Mouse (Mus musculus): ENCODE measurements at regions not wholly inside any gene's neighbourhood (a gene's known extent, or its start where the extent isn't known, plus 50 kb on each side); places are given as distances from the start of the nearest gene placed in this dataset.

- no peak for DNase-seq
Measured at GRCm38 (mm10) chr15:56604266-56604665, 873.2 kb downstream of the Slc22a22 start.

- no peak for DNase-seq
Measured at GRCm38 (mm10) chr15:56592656-56593055, 884.8 kb downstream of the Slc22a22 start.

DNA sequence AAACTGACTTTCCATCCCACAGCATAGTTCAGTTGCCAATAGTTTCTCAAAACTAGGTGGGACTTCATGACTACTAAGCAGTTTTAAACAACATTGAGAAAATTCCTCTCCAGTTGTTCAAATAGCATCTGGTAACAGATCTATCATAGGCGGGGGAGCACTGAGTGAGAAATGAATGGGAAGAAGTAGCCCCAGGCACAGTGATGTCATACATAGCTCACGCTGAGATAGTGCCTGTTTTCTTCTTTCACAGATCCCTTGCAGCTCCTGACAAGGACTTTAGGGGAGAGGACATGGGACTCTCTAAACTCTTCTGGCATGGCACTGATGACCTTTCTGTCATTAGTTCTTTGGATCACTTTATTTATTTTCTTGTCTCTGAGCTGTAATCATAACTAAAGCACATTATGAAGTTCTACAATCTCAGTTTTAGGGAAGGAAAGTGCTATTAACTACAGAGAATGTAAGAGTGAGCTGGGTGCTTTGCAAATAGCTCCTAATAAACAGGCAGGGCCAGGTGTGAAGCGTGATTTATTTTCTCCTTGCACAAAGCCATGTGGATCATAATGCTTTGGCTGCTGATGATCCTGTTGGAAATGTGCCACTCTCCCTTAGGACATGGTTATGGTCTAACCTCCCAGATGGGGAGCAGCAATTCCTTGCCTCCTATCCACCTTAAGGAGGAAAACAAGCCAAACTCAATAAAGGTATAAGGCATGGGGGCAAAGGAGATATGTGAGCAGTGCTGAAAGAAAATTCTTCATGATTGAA, 896.5 kb downstream of the Slc22a22 start:
- DNase-seq, result no peak

DNA sequence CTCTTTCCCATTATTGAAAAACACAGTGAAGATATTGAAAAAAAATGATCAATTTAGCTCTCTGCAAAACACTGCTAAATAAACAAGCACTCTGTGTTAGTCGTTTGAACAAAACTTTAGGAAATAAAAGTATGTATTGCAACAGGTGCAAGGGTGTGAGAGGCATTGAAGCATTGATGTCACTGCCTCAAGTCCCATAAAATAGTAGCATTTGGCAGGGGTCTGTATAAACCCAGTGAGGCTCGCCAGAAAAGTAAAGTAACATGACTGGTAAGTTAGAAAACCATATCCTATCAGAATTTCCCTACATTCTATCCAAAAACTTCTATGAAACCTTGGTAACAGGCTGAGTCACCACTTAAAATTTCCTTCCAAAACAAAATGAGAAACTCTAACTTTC, 914.2 kb downstream of the Slc22a22 start:
- no peak for DNase-seq

DNA sequence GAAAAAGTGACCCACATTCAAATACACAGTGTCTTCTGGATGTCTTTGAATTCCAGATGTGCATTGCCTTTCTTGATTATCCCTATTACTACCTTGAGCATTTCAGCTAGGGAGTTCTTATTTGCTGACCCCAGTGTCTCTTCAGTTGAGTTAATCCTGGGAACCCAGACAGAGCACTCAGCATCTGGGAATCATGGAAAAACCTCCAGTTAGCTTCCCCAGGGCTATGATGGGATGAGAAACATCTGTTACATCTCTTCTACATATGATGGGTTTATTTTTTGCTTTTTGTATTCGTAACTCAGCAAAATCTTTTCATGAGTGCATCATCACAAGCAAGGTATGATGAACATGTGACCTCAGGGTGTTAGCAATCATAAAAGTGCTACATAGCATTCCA, 914.6 kb downstream of the Slc22a22 start:
- no peak for DNase-seq

DNA sequence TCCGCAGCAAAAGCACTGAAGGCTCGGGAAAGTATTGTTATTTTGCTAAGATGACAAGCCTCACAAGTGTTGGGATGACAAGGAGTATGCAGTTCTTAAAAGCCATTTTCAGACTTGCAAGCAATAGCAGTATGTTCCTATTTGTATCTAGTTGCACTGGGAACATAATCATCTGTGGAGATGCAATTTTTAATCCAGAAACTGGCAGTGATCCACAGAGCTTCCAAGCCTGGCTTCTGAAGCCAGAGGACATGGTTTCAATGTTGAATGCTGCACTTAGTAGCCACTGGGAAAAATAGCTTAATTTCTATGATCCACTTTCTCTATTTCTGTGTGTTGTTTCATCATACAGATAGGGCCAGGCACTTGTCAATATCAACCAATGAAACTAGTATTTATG, 915.3 kb downstream of the Slc22a22 start:
- DNase-seq, result no peak

- DNase-seq, result no peak
Measured at GRCm38 (mm10) chr15:56554386-56554785, 923.0 kb downstream of the Slc22a22 start.

GRCm38 (mm10) chr15:56553851-56554250, 923.6 kb downstream of the Slc22a22 start:
- no peak for DNase-seq

DNA sequence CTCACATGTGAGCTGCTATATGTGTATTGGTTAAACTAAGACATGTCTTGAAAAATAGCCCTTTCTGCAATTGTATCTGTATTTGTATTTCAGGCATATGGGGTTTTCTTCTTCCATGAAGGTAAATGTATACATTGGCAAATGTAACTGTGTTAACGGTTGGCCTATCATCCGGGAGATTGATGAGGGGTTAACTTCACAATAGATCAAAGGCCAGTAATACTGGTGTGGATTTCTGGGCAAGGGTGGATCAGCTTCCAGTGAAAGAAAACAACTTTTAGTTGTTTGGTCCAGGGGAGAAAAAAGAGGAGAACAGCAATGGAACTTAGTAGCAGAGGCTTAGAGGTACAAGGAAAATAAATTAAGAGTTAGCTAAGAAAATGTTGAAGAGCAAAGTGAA, 945.9 kb downstream of the Slc22a22 start:
- DNase-seq, result no peak

DNA sequence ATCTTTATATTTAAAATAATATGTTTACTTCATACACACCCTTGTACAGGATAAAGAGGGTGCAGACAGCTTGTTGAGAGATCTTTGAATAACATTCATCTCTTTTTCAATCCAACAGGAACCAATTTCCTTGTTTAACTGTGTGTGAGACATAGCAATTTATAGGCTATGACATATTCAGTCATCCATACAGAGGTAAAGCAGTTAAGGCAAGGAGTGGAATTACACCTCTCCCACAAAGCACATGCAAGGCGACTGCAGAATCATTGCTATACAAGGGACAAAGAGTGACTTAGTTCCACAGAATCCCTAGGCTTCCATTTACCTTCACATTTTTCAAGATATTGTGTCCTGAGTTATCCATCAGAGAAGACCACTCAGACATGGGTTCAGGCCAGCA, 959.0 kb downstream of the Slc22a22 start:
- DNase-seq, result no peak

GRCm38 (mm10) chr15:56516095-56516494, 961.3 kb downstream of the Slc22a22 start:
- no peak for DNase-seq

- DNase-seq, result no peak
Measured at GRCm38 (mm10) chr15:56498774-56499173, 978.7 kb downstream of the Slc22a22 start.

GRCm38 (mm10) chr15:56497757-56498156, 979.7 kb downstream of the Slc22a22 start:
- no peak for DNase-seq

GRCm38 (mm10) chr15:56496355-56496754, 981.1 kb downstream of the Slc22a22 start:
- no peak for DNase-seq

GRCm38 (mm10) chr15:56485931-56486330, 991.5 kb downstream of the Slc22a22 start:
- no peak for DNase-seq

GRCm38 (mm10) chr15:56484693-56485092, 992.7 kb downstream of the Slc22a22 start:
- DNase-seq, result no peak

DNA sequence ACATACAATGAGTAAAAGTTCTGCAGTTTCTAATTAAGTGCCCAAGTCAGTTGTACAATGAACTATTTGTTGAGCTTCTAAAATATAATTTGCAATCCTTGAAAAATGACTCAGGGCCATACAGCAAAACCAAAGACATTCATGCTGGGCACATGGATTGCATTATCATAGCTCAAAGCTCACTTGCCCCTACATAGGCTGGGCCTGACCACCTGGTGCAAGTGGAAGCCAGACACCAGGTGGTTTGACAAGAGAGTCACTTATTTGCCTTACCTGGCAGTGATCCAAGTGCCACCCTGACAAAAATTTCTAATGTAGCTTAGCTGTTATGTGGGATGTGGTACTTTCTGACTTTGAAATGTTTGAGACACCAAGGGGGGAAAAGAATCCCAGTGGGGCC, 997.7 kb downstream of the Slc22a22 start:
- DNase-seq, result no peak

GRCm38 (mm10) chr15:56479015-56479414, 998.4 kb downstream of the Slc22a22 start:
- DNase-seq, result no peak

GRCm38 (mm10) chr15:56473679-56474078, 1003.7 kb downstream of the Slc22a22 start:
- no peak for DNase-seq

GRCm38 (mm10) chr15:56451881-56452280, 1025.5 kb downstream of the Slc22a22 start:
- no peak for DNase-seq

GRCm38 (mm10) chr15:56448015-56448645, 1029.3 kb downstream of the Slc22a22 start:
- no peak for DNase-seq

DNA sequence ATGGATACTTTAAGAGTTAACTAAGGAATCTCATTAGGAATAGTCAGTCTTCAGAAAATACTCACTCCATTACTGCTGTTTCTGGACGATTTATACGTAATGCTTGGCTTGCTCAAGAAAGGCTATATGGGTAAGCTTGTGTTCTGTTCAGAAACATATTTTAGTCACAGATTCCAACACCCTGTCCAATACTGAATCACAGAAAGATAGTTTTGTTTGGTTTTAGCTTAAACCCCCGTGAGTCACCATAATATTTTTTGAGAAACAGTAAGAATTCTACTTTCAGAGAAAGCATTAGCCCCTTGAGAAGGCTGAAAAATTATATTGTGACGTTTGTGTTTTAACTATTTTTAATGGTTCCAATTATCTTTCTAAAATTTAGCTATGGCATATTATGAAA, 1037.3 kb downstream of the Slc22a22 start:
- DNase-seq, result no peak

DNA sequence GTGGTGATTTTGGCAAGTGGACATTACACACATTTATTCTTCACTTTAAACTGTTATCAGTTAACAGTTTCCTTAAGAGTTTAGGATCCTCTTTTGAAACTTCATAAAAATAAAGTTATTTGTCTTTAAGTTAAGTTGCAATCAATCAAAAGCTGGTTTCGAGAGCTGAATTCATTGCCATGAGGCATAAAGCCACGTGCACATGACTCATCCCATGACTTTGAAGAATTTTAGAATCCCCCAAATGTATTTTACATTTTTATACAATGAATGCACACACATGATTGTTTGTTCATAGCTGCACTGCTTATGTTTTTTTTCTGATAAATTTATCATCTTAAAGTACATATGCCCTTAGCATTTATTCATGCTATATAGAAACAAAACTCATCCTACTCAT, 1039.1 kb downstream of the Slc22a22 start:
- no peak for DNase-seq

DNA sequence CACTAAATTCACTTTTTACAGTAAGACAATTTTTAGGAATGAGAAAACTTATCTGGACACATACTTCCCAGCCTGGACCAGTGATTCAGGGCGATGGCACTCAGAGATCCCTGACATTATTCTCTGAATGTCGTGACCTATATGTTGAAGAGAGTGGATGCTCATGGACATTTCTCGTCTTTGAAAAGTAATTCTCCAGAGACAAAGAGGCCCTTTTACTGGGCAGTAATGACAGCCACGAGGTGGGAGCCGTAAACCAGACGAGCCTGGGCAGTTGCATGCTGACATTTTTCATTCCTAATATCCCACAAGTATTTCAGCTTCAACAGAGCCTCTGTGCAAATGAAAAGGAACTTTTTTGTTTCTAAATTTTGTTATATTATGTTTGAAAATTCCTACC, 1041.3 kb downstream of the Slc22a22 start:
- DNase-seq, result no peak

GRCm38 (mm10) chr15:56425986-56426385, 1051.4 kb downstream of the Slc22a22 start:
- no peak for DNase-seq
